Mouse (Mus musculus) CH12.LX (cell line): ENCODE measurements around the gene Cdc14a.

Experiments used
- CTCF ChIP-seq, 2 experiments: IDR thresholded peaks in 1 of 2; conservative IDR thresholded peaks in 1 of 2; 2 replicates each; pipeline ENCODE4 v1.5.1; 2011 to 2012; ENCODE audit warnings: low read depth in 2 of 2, low read length in 2 of 2, improper control_type of control experiment in 1 of 2, inconsistent platforms in 1 of 2, mild to moderate bottlenecking in 1 of 2, moderate library complexity in 1 of 2
- ELF1 ChIP-seq: IDR thresholded peaks from 2 replicates; pipeline ENCODE4 v1.6.1; 2014; ENCODE audit warnings: low read depth, mild to moderate bottlenecking, inconsistent platforms, low read length, improper control_type of control experiment
- KAT2A ChIP-seq: IDR thresholded peaks from 2 replicates; pipeline ENCODE4 v1.6.1; 2012; ENCODE audit warnings: low read length, improper control_type of control experiment, inconsistent platforms; ENCODE audit not compliant: insufficient replicate concordance
- MAFK ChIP-seq: IDR thresholded peaks from 2 replicates; pipeline ENCODE4 v1.6.1; 2011; ENCODE audit warnings: low read length, improper control_type of control experiment; ENCODE audit not compliant: insufficient replicate concordance
- MEF2A ChIP-seq: IDR thresholded peaks from 2 replicates; pipeline ENCODE4 v1.6.1; 2014; ENCODE audit warnings: low read depth, mild to moderate bottlenecking, inconsistent platforms, low read length, improper control_type of control experiment, borderline replicate concordance
- POLR2A ChIP-seq: IDR thresholded peaks from 2 replicates; pipeline ENCODE4 v1.6.1; 2011; ENCODE audit warnings: low read depth, mild to moderate bottlenecking, improper control_type of control experiment, low read length
- POLR2AphosphoS2 ChIP-seq: IDR thresholded peaks from 2 replicates; pipeline ENCODE4 v1.6.1; 2011; ENCODE audit warnings: low read depth, low read length, improper control_type of control experiment
- TCF12 ChIP-seq: IDR thresholded peaks from 2 replicates; pipeline ENCODE4 v1.6.1; 2014; ENCODE audit warnings: low read depth, mild to moderate bottlenecking, inconsistent platforms, low read length, improper control_type of control experiment
- USF1 ChIP-seq: IDR thresholded peaks from 2 replicates; pipeline ENCODE4 v1.6.1; 2014; ENCODE audit warnings: low read depth, mild to moderate bottlenecking, inconsistent platforms, low read length, improper control_type of control experiment

DNA sequence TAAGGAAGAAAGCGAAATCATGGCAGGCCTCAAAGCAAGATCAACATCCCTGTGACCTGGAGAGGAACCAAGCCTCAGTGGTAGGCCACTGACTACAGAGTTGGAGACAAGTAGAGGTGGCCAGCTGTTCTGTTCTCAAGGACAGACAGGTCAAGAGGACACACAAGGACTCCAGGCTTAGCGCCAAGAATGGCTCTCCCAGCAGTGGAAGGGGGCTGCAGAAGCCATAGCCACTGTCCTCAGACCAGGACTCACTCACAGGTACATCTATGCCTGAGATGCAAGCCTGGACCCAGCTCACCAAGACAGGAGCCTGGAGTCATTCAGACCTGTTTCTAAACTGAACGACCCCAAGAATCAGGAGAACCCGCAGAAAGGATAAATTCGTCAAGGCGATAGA is 142.2 kb downstream of the Cdc14a start:
- TF ChIP-seq KAT2A, result no peak
- TF ChIP-seq ELF1, result no peak
- no peak for TF ChIP-seq TCF12
- TF ChIP-seq POLR2A, result no peak
- no peak for TF ChIP-seq CTCF (conservative IDR thresholded peaks at IDR 0.05 in 1 of 2, IDR thresholded peaks at IDR 0.05 in 1 of 2; ENCODE audit: low read depth in 2 of 2, low read length in 2 of 2)
- no peak for TF ChIP-seq POLR2AphosphoS2
- no peak for TF ChIP-seq USF1
- no peak for TF ChIP-seq MAFK
- TF ChIP-seq MEF2A, result no peak
